Mouse (Mus musculus): ENCODE results near the gene Gng2. TPM values are rescaled to one million over a fixed set of nuclear protein-coding genes. Genes with fewer than 3 reads are reported as not detected.

Gng2 gene
- polyA plus RNA-seq, 1 experiment from 2014 or later: 95.7 TPM

DNA sequence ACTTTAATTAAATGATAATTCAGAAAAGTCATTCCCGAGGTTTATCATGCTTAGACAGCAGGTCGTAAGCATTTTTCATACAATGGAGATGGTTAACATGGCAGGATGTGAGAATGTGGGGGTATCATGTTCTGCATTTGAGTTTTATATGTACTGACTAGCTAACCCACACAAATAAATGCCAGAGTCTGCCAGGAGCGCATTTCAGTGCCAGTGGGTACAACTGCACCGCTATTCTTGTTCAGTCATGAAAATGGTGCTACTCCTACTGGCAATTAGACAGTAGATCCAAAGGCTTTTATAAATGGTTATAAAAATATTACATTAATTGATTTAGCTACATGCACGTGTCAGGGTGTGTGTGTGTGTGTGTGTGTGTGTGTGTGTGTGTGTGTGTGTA, 38.9 kb downstream of the Gng2 start:
- no peak overlapping the region for H3K4me3 ChIP-seq (ENCODE audit: low read depth, low read length)
- WGBS: 87% methylated on average over 5 of the region's 5 CpGs
- H3K9me3 ChIP-seq (ENCODE audit: low read depth, low read length): no peaks in the 10 kb centered on the region
- no peak overlapping the region for H3K27ac ChIP-seq (ENCODE audit: low read depth)
- no peak overlapping the region for H3K9ac ChIP-seq
- ATAC-seq (ENCODE audit: insufficient read depth) (no peak), DNase-seq (no peak)
- TF ChIP-seq CTCF (IDR thresholded peaks at IDR 0.05; ENCODE audit: low read depth): no peak
- H3K27me3 ChIP-seq (ENCODE audit: insufficient read depth, low read length): no peaks in the 10 kb centered on the region
- no peaks in the 10 kb centered on the region for H3K36me3 ChIP-seq (ENCODE audit: insufficient read depth)
- no peak overlapping the region for H3K4me2 ChIP-seq
- H3K4me1 ChIP-seq (ENCODE audit: insufficient read depth): no peaks in the 10 kb centered on the region

DNA sequence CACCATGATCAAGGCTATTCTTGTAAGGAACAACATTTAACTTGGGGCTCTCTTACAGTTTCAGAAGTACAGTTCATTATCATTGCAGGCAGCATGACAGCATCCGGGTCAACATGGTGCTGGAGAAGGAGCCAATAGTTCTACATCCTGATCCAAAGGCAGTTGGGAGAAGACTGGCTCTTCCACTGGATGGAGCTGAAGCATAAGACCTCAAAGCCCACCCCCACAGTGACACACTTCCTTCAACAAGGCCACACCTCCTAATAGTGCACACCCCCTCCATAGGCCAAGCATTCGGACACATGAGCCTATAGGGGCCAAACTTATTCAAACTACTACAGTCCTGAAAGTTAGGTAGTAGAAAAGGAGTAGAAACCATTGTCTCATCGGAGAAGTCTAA, 42.3 kb downstream of the Gng2 start:
- Histone ChIP-seq H3K9me3 (ENCODE audit: low read depth, low read length) (no peaks in the 10 kb centered on the region), H3K27me3 (ENCODE audit: insufficient read depth, low read length) (no peaks in the 10 kb centered on the region), H3K4me2 (no peak overlapping the region), H3K36me3 (ENCODE audit: insufficient read depth) (no peaks in the 10 kb centered on the region), H3K4me1 (ENCODE audit: insufficient read depth) (no peaks in the 10 kb centered on the region), H3K9ac (no peak overlapping the region), H3K4me3 (ENCODE audit: low read depth, low read length) (no peak overlapping the region), H3K27ac (ENCODE audit: low read depth) (no peak overlapping the region)
- TF ChIP-seq CTCF (IDR thresholded peaks at IDR 0.05; ENCODE audit: low read depth): no peak
- ATAC-seq (ENCODE audit: insufficient read depth): no peak
- DNase-seq: no peak
- WGBS: 91% methylated on average over 3 of the region's 3 CpGs

DNA sequence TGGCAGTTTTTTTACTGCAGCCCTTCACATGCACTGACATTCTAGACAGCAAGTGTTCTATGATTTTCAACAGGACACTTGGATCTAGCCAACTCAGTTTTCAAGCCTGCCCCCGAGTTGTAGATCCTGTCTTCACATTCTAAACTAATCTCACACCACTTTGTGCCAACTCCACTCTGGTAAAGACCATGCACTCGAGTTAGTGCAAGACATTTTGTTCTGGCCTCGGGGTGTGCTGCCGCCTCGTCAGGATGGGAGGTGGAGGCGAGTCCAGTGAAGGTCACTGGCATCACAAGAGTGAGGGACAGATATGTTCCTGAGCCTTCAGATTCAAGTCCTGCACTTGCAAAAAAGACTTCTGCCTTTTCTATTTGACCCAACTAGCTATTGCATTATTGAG, 44.1 kb downstream of the Gng2 start:
- ATAC-seq (ENCODE audit: insufficient read depth) (no peak), DNase-seq (no peak)
- Histone ChIP-seq H3K4me1 (ENCODE audit: insufficient read depth) (no peaks in the 10 kb centered on the region), H3K9ac (no peak overlapping the region), H3K4me3 (ENCODE audit: low read depth, low read length) (no peak overlapping the region), H3K9me3 (ENCODE audit: low read depth, low read length) (no peaks in the 10 kb centered on the region), H3K27ac (ENCODE audit: low read depth) (no peak overlapping the region), H3K27me3 (ENCODE audit: insufficient read depth, low read length) (no peaks in the 10 kb centered on the region), H3K36me3 (ENCODE audit: insufficient read depth) (no peaks in the 10 kb centered on the region), H3K4me2 (no peak overlapping the region)
- no peak for TF ChIP-seq CTCF (IDR thresholded peaks at IDR 0.05; ENCODE audit: low read depth)
- whole genome bisulfite sequencing: 76% methylated on average over 6 of the region's 6 CpGs

DNA sequence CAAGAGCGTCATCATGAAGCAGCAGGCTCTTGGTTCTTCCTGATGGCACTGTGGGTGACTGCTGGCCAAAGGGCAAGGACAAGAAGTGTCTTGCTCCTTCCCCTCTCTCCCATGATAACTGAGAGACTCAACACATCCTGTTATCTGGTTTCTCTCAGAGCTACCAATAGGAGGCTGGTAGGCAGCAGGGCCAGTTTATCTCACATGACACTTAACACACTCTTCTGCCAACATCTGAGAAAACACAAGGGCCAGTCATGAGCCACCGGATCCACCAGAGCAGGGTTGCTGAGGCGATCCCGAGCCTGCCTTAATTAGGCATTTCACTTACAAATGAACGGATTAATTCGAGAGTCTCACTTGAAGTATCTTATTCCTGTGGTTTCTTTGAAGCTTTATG, 49.5 kb downstream of the Gng2 start:
- Histone ChIP-seq H3K4me1 (ENCODE audit: insufficient read depth) (no peaks in the 10 kb centered on the region), H3K9ac (no peak overlapping the region), H3K9me3 (ENCODE audit: low read depth, low read length) (no peaks in the 10 kb centered on the region), H3K27me3 (ENCODE audit: insufficient read depth, low read length) (no peaks in the 10 kb centered on the region), H3K27ac (ENCODE audit: low read depth) (no peak overlapping the region), H3K4me2 (no peak overlapping the region), H3K4me3 (ENCODE audit: low read depth, low read length) (no peak overlapping the region), H3K36me3 (ENCODE audit: insufficient read depth) (peaks cover 4% of the 10 kb centered on the region; the same call in 1 of the 2 replicates)
- ATAC-seq (ENCODE audit: insufficient read depth): no peak
- TF ChIP-seq CTCF (IDR thresholded peaks at IDR 0.05; ENCODE audit: low read depth): no peak
- no peak for DNase-seq
- WGBS: 41% methylated on average over 6 of the region's 6 CpGs

DNA sequence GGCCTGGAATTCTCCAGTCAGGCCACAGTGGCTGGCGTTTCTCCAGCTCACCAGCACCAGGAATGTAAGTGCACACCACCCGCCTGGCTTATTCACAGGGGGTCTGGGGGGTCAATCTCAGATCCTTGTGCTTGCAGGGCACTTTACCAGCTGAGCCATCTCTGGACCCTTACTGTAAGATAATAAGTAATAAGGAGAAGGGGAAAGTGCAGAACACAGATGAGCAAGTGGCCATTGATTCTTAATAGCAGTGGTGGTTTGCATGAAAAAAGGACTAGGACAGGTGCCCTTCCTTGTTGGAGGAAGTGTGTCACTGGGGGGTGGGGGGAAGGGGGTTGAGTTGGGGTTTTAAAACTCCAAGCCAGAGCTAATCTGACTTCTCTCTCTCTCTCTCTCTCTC, 50.3 kb downstream of the Gng2 start:
- 54% methylated on average over 2 of the region's 2 CpGs for WGBS
- H3K27ac ChIP-seq (ENCODE audit: low read depth): no peak overlapping the region
- no peak for TF ChIP-seq CTCF (IDR thresholded peaks at IDR 0.05; ENCODE audit: low read depth)
- no peaks in the 10 kb centered on the region for H3K4me1 ChIP-seq (ENCODE audit: insufficient read depth)
- H3K4me3 ChIP-seq (ENCODE audit: low read depth, low read length): no peak overlapping the region
- H3K36me3 ChIP-seq (ENCODE audit: insufficient read depth): peaks cover 4% of the 10 kb centered on the region; the same call in 1 of the 2 replicates
- H3K27me3 ChIP-seq (ENCODE audit: insufficient read depth, low read length): no peaks in the 10 kb centered on the region
- DNase-seq (no peak), ATAC-seq (ENCODE audit: insufficient read depth) (no peak)
- no peak overlapping the region for H3K9ac ChIP-seq
- no peak overlapping the region for H3K4me2 ChIP-seq
- no peaks in the 10 kb centered on the region for H3K9me3 ChIP-seq (ENCODE audit: low read depth, low read length)

DNA sequence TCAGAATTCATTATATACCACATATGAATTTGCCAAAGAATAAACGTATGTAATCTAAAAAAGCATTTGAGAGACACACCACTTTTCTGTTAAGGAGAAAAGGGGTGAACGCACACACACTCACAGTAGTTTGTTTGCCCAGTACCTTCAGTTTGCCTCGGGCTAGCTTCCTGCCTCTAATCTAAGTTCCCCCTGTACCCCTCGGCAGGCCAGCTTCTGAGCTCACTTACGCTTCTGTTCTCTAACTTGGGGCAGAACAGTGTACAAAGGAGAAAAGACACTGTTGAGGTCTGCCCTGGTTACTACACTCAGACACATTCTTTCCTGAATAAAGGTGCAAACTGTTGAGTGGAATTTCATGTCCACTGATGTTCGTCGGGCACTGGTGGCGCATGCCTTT, 51.1 kb downstream of the Gng2 start:
- no peak overlapping the region for H3K9ac ChIP-seq
- no peak overlapping the region for H3K27ac ChIP-seq (ENCODE audit: low read depth)
- no peak for ATAC-seq (ENCODE audit: insufficient read depth)
- H3K36me3 ChIP-seq (ENCODE audit: insufficient read depth): peaks cover 4% of the 10 kb centered on the region; the same call in 1 of the 2 replicates
- H3K9me3 ChIP-seq (ENCODE audit: low read depth, low read length): no peaks in the 10 kb centered on the region
- no peak for DNase-seq
- WGBS: 67% methylated on average over 8 of the region's 8 CpGs
- no peak overlapping the region for H3K4me3 ChIP-seq (ENCODE audit: low read depth, low read length)
- no peak for TF ChIP-seq CTCF (IDR thresholded peaks at IDR 0.05; ENCODE audit: low read depth)
- no peaks in the 10 kb centered on the region for H3K4me1 ChIP-seq (ENCODE audit: insufficient read depth)
- H3K27me3 ChIP-seq (ENCODE audit: insufficient read depth, low read length): no peaks in the 10 kb centered on the region
- no peak overlapping the region for H3K4me2 ChIP-seq

DNA sequence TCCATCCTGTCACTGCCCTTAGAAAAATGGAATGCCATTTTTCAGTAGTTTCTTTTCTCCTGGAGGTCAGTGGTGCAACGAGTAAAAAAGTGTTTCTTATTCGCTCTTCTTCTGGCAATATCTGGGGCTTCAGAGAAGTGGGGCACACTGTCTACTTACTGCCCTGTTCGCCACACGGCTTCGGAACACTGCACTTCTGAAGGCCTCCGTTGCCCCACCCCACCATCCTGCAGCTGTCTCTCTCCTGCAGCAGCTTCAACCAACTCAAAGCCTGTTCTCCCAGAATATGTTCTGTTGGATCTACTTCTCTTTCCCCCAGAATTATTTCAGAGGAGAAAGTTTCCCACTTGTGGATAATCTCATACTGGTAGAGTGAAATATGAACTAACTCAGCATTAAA, 52.3 kb downstream of the Gng2 start:
- WGBS: 74% methylated on average over 6 of the region's 6 CpGs
- Histone ChIP-seq H3K4me2 (no peak overlapping the region), H3K4me1 (ENCODE audit: insufficient read depth) (no peaks in the 10 kb centered on the region), H3K9ac (no peak overlapping the region), H3K27me3 (ENCODE audit: insufficient read depth, low read length) (no peaks in the 10 kb centered on the region), H3K4me3 (ENCODE audit: low read depth, low read length) (no peak overlapping the region), H3K36me3 (ENCODE audit: insufficient read depth) (peaks cover 5% of the 10 kb centered on the region; the same call in 1 of the 2 replicates), H3K9me3 (ENCODE audit: low read depth, low read length) (no peaks in the 10 kb centered on the region), H3K27ac (ENCODE audit: low read depth) (no peak overlapping the region)
- no peak for ATAC-seq (ENCODE audit: insufficient read depth)
- TF ChIP-seq CTCF (IDR thresholded peaks at IDR 0.05; ENCODE audit: low read depth): no peak
- DNase-seq: no peak

DNA sequence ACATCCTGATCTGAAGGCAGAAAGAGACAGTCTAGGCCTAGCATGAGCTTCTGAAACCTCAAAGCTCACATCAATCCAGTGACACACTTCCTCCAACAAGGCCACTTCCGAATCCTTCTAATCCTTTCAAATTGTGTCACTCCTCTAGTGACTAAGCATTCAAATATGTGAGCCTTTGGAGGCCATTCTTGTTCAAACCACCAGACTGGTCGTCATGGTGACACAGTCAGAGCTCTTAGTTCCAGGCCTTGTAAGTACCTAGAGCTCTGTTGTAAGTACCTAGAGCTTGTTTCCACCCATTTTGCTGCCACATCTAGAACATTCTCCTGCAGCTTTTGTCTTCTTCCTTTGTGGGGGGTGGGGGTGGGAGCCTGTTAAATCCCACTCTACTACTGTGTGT, 53.3 kb downstream of the Gng2 start:
- ATAC-seq (ENCODE audit: insufficient read depth) (no peak), DNase-seq (no peak)
- Histone ChIP-seq H3K9ac (no peak overlapping the region), H3K36me3 (ENCODE audit: insufficient read depth) (peaks cover 12% of the 10 kb centered on the region; the same call in 1 of the 2 replicates), H3K4me1 (ENCODE audit: insufficient read depth) (no peaks in the 10 kb centered on the region), H3K27me3 (ENCODE audit: insufficient read depth, low read length) (no peaks in the 10 kb centered on the region), H3K4me2 (no peak overlapping the region), H3K4me3 (ENCODE audit: low read depth, low read length) (no peak overlapping the region), H3K9me3 (ENCODE audit: low read depth, low read length) (no peaks in the 10 kb centered on the region), H3K27ac (ENCODE audit: low read depth) (no peak overlapping the region)
- no peak for TF ChIP-seq CTCF (IDR thresholded peaks at IDR 0.05; ENCODE audit: low read depth)
- 90% methylated on average over 2 of the region's 2 CpGs for WGBS

Measured in lung, embryonic 14.5 days (tissue).